Mouse (Mus musculus): ENCODE measurements around the gene Tecr. TPM values are rescaled to one million over a fixed set of nuclear protein-coding genes. Genes with fewer than 3 reads are reported as not detected.

The Tecr gene
- polyA plus RNA-seq, 1 experiment: not detected

DNA sequence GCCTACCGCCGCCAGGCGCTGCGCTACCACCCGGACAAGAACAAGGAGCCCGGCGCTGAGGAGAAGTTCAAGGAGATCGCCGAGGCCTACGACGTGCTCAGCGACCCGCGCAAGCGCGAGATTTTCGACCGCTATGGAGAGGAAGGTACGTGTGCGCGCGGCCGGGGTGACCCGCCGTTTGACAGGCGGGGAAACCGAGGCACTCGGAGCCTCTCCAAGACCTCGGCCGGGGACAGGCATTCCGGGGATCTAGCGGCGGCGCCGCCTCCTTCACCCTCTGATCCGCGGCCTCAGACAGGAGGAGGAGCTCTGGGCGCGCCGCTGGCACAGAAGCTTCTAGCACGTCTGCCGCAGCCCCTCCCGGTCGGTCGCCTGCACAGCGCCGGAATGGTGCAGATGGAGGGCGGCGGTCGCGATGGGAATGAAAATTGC, 643 bp upstream of the Tecr start:
- peak overlapping the region; percentile 89 for H3K27ac ChIP-seq (ENCODE audit: insufficient read depth, low read depth, low read length)
- under 1% methylated on average over 51 of the region's 51 CpGs for WGBS
- H3K4me3 ChIP-seq (ENCODE audit: insufficient read depth, low read depth, low read length): peak overlapping the region; percentile 83
- peaks cover 19% of the 10 kb centered on the region for H3K4me1 ChIP-seq (ENCODE audit: control insufficient read depth, insufficient read depth, low read length)
- TF ChIP-seq CTCF (IDR thresholded peaks at IDR 0.05; ENCODE audit: insufficient read depth, low read depth, low read length): no peak
- TF ChIP-seq POLR2A (IDR thresholded peaks at IDR 0.05; ENCODE audit: insufficient read depth, low read depth, low read length): no peak

DNA sequence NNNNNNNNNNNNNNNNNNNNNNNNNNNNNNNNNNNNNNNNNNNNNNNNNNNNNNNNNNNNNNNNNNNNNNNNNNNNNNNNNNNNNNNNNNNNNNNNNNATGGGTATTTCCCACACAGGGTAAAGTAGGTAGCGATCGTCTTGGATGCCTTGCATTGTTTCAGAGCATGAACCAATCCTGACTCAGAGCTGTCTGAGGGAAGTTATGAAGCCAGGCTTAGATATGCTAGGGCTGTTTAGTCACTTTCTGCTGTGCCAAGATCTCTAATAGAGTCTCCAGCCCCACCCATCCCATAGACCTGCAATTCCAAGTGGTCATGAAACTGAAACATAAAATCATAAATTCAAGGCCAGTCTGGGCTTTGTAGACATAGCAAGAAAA, 5.1 kb downstream of the Tecr start:
- WGBS: 72% methylated on average over 2 of the region's 2 CpGs
- TF ChIP-seq POLR2A (IDR thresholded peaks at IDR 0.05; ENCODE audit: insufficient read depth, low read depth, low read length) (no peak), CTCF (IDR thresholded peaks at IDR 0.05; ENCODE audit: insufficient read depth, low read depth, low read length) (no peak)
- H3K27ac ChIP-seq (ENCODE audit: insufficient read depth, low read depth, low read length): no peak overlapping the region

DNA sequence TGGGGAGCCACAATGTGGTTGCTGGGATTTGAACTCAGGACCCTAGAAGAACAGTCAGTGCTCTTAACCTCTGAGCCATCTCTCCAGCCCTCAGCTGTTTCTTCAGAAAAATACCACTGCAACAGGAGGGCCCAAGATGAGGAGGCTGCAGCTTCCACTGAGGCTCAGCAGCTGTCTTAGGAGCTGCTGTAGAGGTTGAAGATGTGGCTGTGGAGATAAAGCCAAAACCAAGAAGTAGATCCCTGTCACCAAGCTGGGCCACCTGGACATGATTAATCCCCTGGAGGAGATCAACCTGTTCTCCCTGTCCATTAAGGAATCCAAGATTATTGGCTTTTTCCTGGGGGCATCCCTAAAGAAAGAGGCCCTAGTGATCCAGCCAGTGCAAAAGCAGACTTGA, 8.0 kb downstream of the Tecr start:
- Histone ChIP-seq H3K4me3 (ENCODE audit: insufficient read depth, low read depth, low read length) (no peak overlapping the region), H3K27ac (ENCODE audit: insufficient read depth, low read depth, low read length) (no peak overlapping the region), H3K4me1 (ENCODE audit: control insufficient read depth, insufficient read depth, low read length) (no peaks in the 10 kb centered on the region)
- no peak for TF ChIP-seq POLR2A (IDR thresholded peaks at IDR 0.05; ENCODE audit: insufficient read depth, low read depth, low read length)
- no peak for TF ChIP-seq CTCF (IDR thresholded peaks at IDR 0.05; ENCODE audit: insufficient read depth, low read depth, low read length)

More for the DNA sequence above, 5.1 kb downstream of the Tecr start:
- Histone ChIP-seq H3K4me1 (ENCODE audit: control insufficient read depth, insufficient read depth, low read length) (no peaks in the 10 kb centered on the region), H3K4me3 (ENCODE audit: insufficient read depth, low read depth, low read length) (no peak overlapping the region)

DNA sequence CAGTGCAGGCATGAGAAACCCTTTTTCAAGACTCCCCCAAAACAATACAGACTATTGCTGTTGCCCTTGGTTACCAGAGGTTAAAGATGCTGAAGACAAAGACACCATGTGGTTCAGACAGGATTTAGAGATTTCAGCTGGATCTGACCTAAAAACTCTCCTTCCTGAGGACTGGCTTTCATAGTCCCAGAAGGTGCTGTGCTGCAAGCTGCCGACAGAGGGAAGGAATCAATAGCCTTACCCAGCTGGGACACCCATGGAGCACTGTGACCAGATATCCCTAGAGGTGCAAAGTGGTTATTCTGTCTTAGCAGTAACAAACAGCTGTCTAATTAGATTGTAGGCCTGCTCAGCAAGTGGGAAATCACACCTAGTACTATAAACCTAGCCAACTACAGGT, 9.6 kb downstream of the Tecr start:
- Histone ChIP-seq H3K4me1 (ENCODE audit: control insufficient read depth, insufficient read depth, low read length) (no peaks in the 10 kb centered on the region), H3K4me3 (ENCODE audit: insufficient read depth, low read depth, low read length) (no peak overlapping the region), H3K27ac (ENCODE audit: insufficient read depth, low read depth, low read length) (no peak overlapping the region; the same call in 1 of the 2 replicates)
- 16% methylated on average over 1 of the region's 1 CpGs for WGBS
- TF ChIP-seq POLR2A (IDR thresholded peaks at IDR 0.05; ENCODE audit: insufficient read depth, low read depth, low read length): no peak
- TF ChIP-seq CTCF (IDR thresholded peaks at IDR 0.05; ENCODE audit: insufficient read depth, low read depth, low read length): no peak

DNA sequence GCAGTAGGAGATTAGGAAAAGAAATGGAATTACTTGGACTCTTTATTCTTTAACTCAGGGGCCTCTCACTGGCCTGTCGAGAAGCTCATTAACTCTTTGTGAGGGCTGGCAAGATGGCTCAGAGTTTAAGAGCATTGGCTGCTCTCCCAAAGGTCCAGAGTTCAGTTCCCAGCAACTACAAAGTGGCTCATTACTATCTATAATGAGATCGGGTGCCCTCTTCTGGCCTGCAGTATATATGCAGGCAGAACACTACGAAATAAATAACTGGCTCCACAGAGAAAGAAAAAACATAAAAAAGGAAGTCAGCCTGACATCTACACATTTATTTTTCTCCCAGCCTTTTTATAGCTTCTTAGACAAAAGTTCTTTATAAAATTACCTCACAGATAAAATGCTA, 11.4 kb downstream of the Tecr start:
- no peak overlapping the region for H3K27ac ChIP-seq (ENCODE audit: insufficient read depth, low read depth, low read length)
- TF ChIP-seq POLR2A (IDR thresholded peaks at IDR 0.05; ENCODE audit: insufficient read depth, low read depth, low read length) (no peak), CTCF (IDR thresholded peaks at IDR 0.05; ENCODE audit: insufficient read depth, low read depth, low read length) (no peak)
- H3K4me1 ChIP-seq (ENCODE audit: control insufficient read depth, insufficient read depth, low read length): peaks cover 9% of the 10 kb centered on the region
- 11% methylated on average over 3 of the region's 3 CpGs for WGBS
- H3K4me3 ChIP-seq (ENCODE audit: insufficient read depth, low read depth, low read length): no peak overlapping the region

DNA sequence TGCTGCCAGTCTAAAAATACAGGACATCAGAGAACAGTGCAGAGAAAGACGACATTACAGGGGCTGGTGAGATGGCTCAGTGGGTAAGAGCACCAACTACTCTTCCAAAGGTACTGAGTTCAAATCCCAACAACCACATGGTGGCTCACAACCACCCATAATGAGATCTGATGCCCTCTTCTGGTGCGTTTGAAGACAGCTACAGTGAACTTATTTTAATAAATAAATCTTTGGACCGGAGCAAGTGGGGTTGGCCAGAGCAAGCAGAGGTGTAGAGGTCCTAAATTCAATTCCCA, 12.8 kb downstream of the Tecr start:
- H3K4me1 ChIP-seq (ENCODE audit: control insufficient read depth, insufficient read depth, low read length): peaks cover 13% of the 10 kb centered on the region
- peak overlapping the region; percentile 45; the same call in 1 of the 2 replicates for H3K4me3 ChIP-seq (ENCODE audit: insufficient read depth, low read depth, low read length)
- 24% methylated on average over 3 of the region's 3 CpGs for WGBS
- H3K27ac ChIP-seq (ENCODE audit: insufficient read depth, low read depth, low read length): peak overlapping the region; percentile 93

DNA sequence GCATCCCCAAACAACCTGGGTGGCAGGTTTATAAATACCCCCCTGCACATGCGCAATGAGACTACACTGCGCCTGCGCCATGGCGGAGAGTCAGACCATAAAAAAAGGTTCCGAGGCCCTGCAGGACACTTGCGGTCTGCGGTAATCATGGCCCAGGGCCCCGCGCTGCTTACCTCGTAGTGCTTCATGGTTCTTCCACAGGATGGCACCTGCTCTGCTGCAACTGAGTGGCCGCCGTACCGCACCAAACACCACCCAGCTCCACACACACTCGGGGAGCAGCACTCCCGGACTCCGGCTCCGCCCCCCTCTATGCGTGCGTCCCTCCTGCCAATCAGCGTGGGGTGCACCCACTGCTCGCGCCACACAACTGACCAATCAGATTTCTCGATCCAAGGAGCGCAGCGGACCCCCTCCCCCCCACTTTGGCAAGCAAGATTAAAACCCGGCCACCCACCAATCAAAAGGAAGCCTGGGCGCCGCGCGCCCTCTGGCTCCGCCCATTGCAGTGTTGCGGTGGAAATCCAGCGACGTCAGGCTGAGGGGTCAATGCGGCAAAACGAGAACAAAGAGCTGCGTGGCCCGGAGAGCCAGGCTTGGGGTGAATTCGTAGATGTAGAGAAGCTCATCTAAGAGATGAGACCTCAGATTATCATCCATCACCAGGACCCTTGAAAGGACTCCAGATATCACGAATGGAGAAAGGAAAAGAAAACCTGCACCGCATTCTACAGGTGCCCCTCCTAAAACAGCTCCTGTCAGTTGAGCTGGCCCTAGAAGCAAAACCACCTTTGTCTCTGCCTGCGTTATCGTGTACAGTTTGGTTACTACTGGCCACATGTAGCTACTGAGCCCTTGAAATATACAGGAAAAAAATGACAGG, 13.4 kb downstream of the Tecr start:
- H3K4me1 ChIP-seq (ENCODE audit: control insufficient read depth, insufficient read depth, low read length): peaks cover 13% of the 10 kb centered on the region
- H3K4me3 ChIP-seq (ENCODE audit: insufficient read depth, low read depth, low read length): peak overlapping the region; percentile 73
- peak; percentile 98 for TF ChIP-seq POLR2A (IDR thresholded peaks at IDR 0.05; ENCODE audit: insufficient read depth, low read depth, low read length)
- no peak for TF ChIP-seq CTCF (IDR thresholded peaks at IDR 0.05; ENCODE audit: insufficient read depth, low read depth, low read length)
- H3K27ac ChIP-seq (ENCODE audit: insufficient read depth, low read depth, low read length): peak overlapping the region; percentile 93
- under 1% methylated on average over 43 of the region's 43 CpGs for WGBS

DNA sequence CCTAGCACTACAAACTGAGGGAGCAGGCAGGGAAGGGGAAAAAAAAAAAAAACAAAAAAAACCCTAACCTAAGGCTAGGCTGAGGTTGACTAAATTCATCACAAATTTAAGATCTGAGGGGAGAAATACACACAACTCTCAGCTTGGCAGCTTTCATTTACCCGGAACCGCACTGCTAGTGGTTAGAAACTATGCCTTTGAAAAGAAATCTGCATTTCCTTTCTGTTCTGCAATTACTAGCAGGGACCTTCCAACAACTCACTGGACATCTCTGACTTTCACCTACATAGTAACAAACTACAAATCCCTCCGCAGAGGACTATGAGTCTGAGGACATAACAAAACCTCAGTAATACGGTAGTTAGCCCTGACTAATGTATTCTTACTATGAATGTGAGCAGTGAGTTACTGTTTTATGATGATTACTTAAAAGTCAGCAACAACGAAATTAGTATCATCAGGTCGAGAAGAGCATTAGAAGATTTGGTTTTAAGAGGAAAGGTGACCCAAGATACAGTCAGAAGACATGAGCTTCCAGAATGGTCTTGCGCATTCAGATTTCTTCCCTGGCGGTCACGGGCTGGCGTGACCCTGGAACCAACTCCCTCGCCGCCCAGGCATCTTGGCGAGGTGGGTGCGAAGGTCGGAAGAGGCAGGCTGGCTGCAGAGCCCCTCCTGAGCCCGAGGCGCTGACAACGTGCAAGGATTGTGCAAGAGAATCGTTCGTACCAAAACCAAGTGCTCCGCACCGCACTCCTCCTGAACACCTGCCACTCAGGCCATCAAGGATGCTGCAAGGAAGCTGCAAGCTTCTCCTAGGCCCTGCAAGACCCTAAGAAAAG, 14.2 kb downstream of the Tecr start:
- Histone ChIP-seq H3K4me3 (ENCODE audit: insufficient read depth, low read depth, low read length) (peak overlapping the region; percentile 73), H3K27ac (ENCODE audit: insufficient read depth, low read depth, low read length) (peak overlapping the region; percentile 93), H3K4me1 (ENCODE audit: control insufficient read depth, insufficient read depth, low read length) (peaks cover 13% of the 10 kb centered on the region)
- WGBS: under 1% methylated on average over 22 of the region's 22 CpGs
- TF ChIP-seq POLR2A (IDR thresholded peaks at IDR 0.05; ENCODE audit: insufficient read depth, low read depth, low read length): no peak
- TF ChIP-seq CTCF (IDR thresholded peaks at IDR 0.05; ENCODE audit: insufficient read depth, low read depth, low read length): no peak

DNA sequence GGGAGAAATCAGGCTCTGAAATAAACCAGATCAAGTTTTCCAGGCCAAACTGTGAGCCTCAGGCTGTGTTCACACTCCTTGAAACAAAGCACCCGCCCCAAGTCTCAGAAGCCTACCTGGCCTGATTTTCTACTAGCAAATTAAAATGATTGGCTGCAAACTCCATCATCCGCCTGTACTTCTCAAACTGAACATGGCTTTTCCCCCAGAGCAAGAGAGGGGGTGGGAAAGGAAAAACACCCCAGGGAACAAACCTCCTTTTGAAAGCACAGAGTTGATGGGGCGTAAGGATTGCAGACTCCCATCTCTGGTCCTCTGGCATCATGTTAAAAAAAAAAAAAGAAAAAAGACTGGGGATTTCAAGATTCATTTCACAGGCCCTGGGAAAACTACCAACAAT, 15.1 kb downstream of the Tecr start:
- Histone ChIP-seq H3K27ac (ENCODE audit: insufficient read depth, low read depth, low read length) (no peak overlapping the region), H3K4me3 (ENCODE audit: insufficient read depth, low read depth, low read length) (peak overlapping the region; percentile 45), H3K4me1 (ENCODE audit: control insufficient read depth, insufficient read depth, low read length) (peaks cover 20% of the 10 kb centered on the region)
- no peak for TF ChIP-seq POLR2A (IDR thresholded peaks at IDR 0.05; ENCODE audit: insufficient read depth, low read depth, low read length)
- TF ChIP-seq CTCF (IDR thresholded peaks at IDR 0.05; ENCODE audit: insufficient read depth, low read depth, low read length): no peak
- 15% methylated on average over 3 of the region's 3 CpGs for WGBS

Measured in olfactory bulb, adult 2 months (tissue).